In genomic region chr6:146981249-146981835, GRCm38 (mm10) we compare ENCODE assay signal across 22 mouse cellular contexts. TPM values are rescaled to one million over a fixed set of nuclear protein-coding genes. Genes with fewer than 3 reads are reported as not detected.
DNase-seq lines count a peak whose midpoint lies in the region; ATAC-seq and TF ChIP-seq lines count a peak whose summit lies in the region.
"Had no signal": no experiment of that assay in that cellular context is flagged by ENCODE, and none has a peak within 500 bp of the region (broad histone marks: within the 10 kb centered on the region; RNA-seq: fewer than 3 reads in every experiment).

No protein-coding gene starts in this region.

- 0 out of 2 replicates have a peak, but pooled peaks have one; percentile 8 for TF ChIP-seq EP300 in ES-Bruce4 (IDR thresholded peaks at IDR 0.05; ENCODE audit: insufficient read depth, low read depth, low read length)

- no peak overlapping the region for H3K4me3 ChIP-seq in hindbrain, embryonic 16.5 days (ENCODE audit: low read length)
- H3K4me3 ChIP-seq in hindbrain, embryonic 11.5 days (ENCODE audit: low read depth, low read length): no peak overlapping the region
- no peak overlapping the region for H3K4me3 ChIP-seq in ES-Bruce4 (ENCODE audit: low read depth, low read length)
- no peak overlapping the region for H3K4me3 ChIP-seq in embryonic facial prominence, embryonic 15.5 days (replicated peaks)
- H3K4me3 ChIP-seq in forebrain, embryonic 15.5 days: no peak overlapping the region
- H3K4me3 ChIP-seq: intestine, embryonic 15.5 days; limb, embryonic 10.5 days had no signal

- H3K4me1 ChIP-seq in hindbrain, embryonic 16.5 days (ENCODE audit: control insufficient read depth, insufficient read depth, low read depth, low read length): no peaks in the 10 kb centered on the region
- no peaks in the 10 kb centered on the region for H3K4me1 ChIP-seq in hindbrain, embryonic 11.5 days (replicated peaks; ENCODE audit: control insufficient read depth, insufficient read depth, low read length)
- H3K4me1 ChIP-seq in ES-Bruce4 (ENCODE audit: control insufficient read depth, insufficient read depth, low read length): peaks cover 2% of the 10 kb centered on the region
- H3K4me1 ChIP-seq in embryonic facial prominence, embryonic 15.5 days: peaks cover 11% of the 10 kb centered on the region; the same call in 1 of the 2 replicates
- peaks cover 18% of the 10 kb centered on the region for H3K4me1 ChIP-seq in forebrain, embryonic 15.5 days

- no peak overlapping the region for H3K4me2 ChIP-seq in hindbrain, embryonic 16.5 days (ENCODE audit: low read length)
- no peak overlapping the region for H3K4me2 ChIP-seq in hindbrain, embryonic 11.5 days (replicated peaks; ENCODE audit: low read depth, low read length)
- H3K4me2 ChIP-seq in embryonic facial prominence, embryonic 15.5 days (replicated peaks): no peak overlapping the region
- no peak overlapping the region for H3K4me2 ChIP-seq in forebrain, embryonic 15.5 days (replicated peaks)
- H3K4me2 ChIP-seq: intestine, embryonic 15.5 days had no signal

- no peak for TF ChIP-seq POLR2A in ES-Bruce4 (IDR thresholded peaks at IDR 0.05; ENCODE audit: insufficient read depth, low read length)

- DNase-seq in hindbrain, embryonic 11.5 days (ENCODE audit: low spot score): no peak
- DNase-seq in cerebellum, adult 11-12 months: no peak
- no peak for DNase-seq in embryo, embryonic 10 days (ENCODE audit: low spot score)
- DNase-seq in right cerebral cortex, postnatal 36 days (ENCODE audit: low spot score in 2 of 2): no peak
- DNase-seq: adrenal gland, adult 2 months; B cell, adult 2 months; cerebellum, adult 2 months; cerebellum, postnatal 25 days; embryo, embryonic 11 days; kidney, adult 8-10 months; kidney, postnatal 10 days; thymus, postnatal 14 days had no signal

- no peak overlapping the region for H3K9ac ChIP-seq in hindbrain, embryonic 16.5 days (ENCODE audit: low read depth, low read length)
- H3K9ac ChIP-seq in hindbrain, embryonic 11.5 days (ENCODE audit: low read depth, low read length): no peak overlapping the region
- no peak overlapping the region for H3K9ac ChIP-seq in ES-Bruce4 (ENCODE audit: low read depth, poor library complexity, severe bottlenecking)
- H3K9ac ChIP-seq in embryonic facial prominence, embryonic 15.5 days: no peak overlapping the region
- no peak overlapping the region for H3K9ac ChIP-seq in forebrain, embryonic 15.5 days (replicated peaks)
- H3K9ac ChIP-seq: intestine, embryonic 15.5 days had no signal

- H3K9me3 ChIP-seq in hindbrain, embryonic 16.5 days (ENCODE audit: control insufficient read depth, low read length): no peaks in the 10 kb centered on the region
- H3K9me3 ChIP-seq in hindbrain, embryonic 11.5 days (ENCODE audit: control insufficient read depth, low read length): no peaks in the 10 kb centered on the region
- H3K9me3 ChIP-seq in ES-Bruce4 (replicated peaks; ENCODE audit: control insufficient read depth, insufficient read depth, low read length, poor library complexity, severe bottlenecking): no peaks in the 10 kb centered on the region
- H3K9me3 ChIP-seq in embryonic facial prominence, embryonic 15.5 days (replicated peaks): no peaks in the 10 kb centered on the region
- no peaks in the 10 kb centered on the region for H3K9me3 ChIP-seq in forebrain, embryonic 15.5 days
- H3K9me3 ChIP-seq: intestine, embryonic 15.5 days; limb, embryonic 10.5 days had no signal

- H3K27me3 ChIP-seq in hindbrain, embryonic 16.5 days (replicated peaks; ENCODE audit: control insufficient read depth, insufficient read depth, low read length): no peaks in the 10 kb centered on the region
- no peaks in the 10 kb centered on the region for H3K27me3 ChIP-seq in hindbrain, embryonic 11.5 days (ENCODE audit: control insufficient read depth, insufficient read depth, low read length)
- no peaks in the 10 kb centered on the region for H3K27me3 ChIP-seq in ES-Bruce4 (ENCODE audit: control insufficient read depth, insufficient read depth, low read length, poor library complexity, severe bottlenecking)
- H3K27me3 ChIP-seq in embryonic facial prominence, embryonic 15.5 days: no peaks in the 10 kb centered on the region
- no peaks in the 10 kb centered on the region for H3K27me3 ChIP-seq in forebrain, embryonic 15.5 days
- H3K27me3 ChIP-seq: CH12.LX; intestine, embryonic 15.5 days had no signal

- peak; percentile 69 for ATAC-seq in hindbrain, embryonic 16.5 days
- ATAC-seq in hindbrain, embryonic 11.5 days (ENCODE audit: low FRiP score): no peak
- ATAC-seq in embryonic facial prominence, embryonic 15.5 days (ENCODE audit: insufficient number of reproducible peaks, low FRiP score, low TSS enrichment, low read depth): 0 out of 2 replicates have a peak, but pooled peaks have one; percentile 16
- ATAC-seq in forebrain, embryonic 15.5 days (replicated peaks): peak; percentile 81
- ATAC-seq: intestine, embryonic 15.5 days had no signal

- TF ChIP-seq CTCF in ES-Bruce4 (IDR thresholded peaks at IDR 0.05; ENCODE audit: low read depth, low read length): no peak

- H3K36me3 ChIP-seq in hindbrain, embryonic 16.5 days (ENCODE audit: control insufficient read depth, insufficient read depth, low read length): no peaks in the 10 kb centered on the region
- H3K36me3 ChIP-seq in hindbrain, embryonic 11.5 days (ENCODE audit: control insufficient read depth, insufficient read depth, low read length): no peaks in the 10 kb centered on the region
- H3K36me3 ChIP-seq in ES-Bruce4 (ENCODE audit: control insufficient read depth, insufficient read depth, low read length, poor library complexity, severe bottlenecking): no peaks in the 10 kb centered on the region
- peaks cover 18% of the 10 kb centered on the region; the same call in 1 of the 2 replicates for H3K36me3 ChIP-seq in embryonic facial prominence, embryonic 15.5 days
- no peaks in the 10 kb centered on the region for H3K36me3 ChIP-seq in forebrain, embryonic 15.5 days
- H3K36me3 ChIP-seq: intestine, embryonic 15.5 days had no signal

- WGBS in hindbrain, embryonic 16.5 days: 19% methylated on average over 1 of the region's 1 CpGs
- WGBS in hindbrain, embryonic 11.5 days: 46% methylated on average over 1 of the region's 1 CpGs
- 58% methylated on average over 1 of the region's 1 CpGs for WGBS in embryonic facial prominence, embryonic 15.5 days
- 0% methylated on average over 1 of the region's 1 CpGs for WGBS in forebrain, embryonic 15.5 days

- H3K27ac ChIP-seq in hindbrain, embryonic 16.5 days (ENCODE audit: low read depth, low read length): no peak overlapping the region
- H3K27ac ChIP-seq in hindbrain, embryonic 11.5 days (ENCODE audit: low read depth, low read length): no peak overlapping the region
- H3K27ac ChIP-seq in ES-Bruce4 (ENCODE audit: insufficient read depth, low read length): no peak overlapping the region
- H3K27ac ChIP-seq in embryonic facial prominence, embryonic 15.5 days (replicated peaks): no peak overlapping the region
- no peak overlapping the region for H3K27ac ChIP-seq in forebrain, embryonic 15.5 days (replicated peaks)
- H3K27ac ChIP-seq: intestine, embryonic 15.5 days; limb, embryonic 10.5 days; macrophage had no signal

RNA-seq across cellular contexts. Expression of gene 1700034J05Rik, which starts 27.1 kb away (rescaled TPM):
- polyA plus RNA-seq in hindbrain, embryonic 16.5 days (2015; fragmentation: Nextera tagmentation; extraction: Ambion mirVana): 0.05 TPM in 1 of 2 replicates, not detected in the other
- polyA plus RNA-seq in hindbrain, embryonic 11.5 days (2014; fragmentation: Nextera tagmentation; extraction: Ambion mirVana): 0.20 and 0.46 TPM in 2 replicates
- polyA plus RNA-seq in ES-Bruce4 (2011; ENCODE audit: insufficient read depth, insufficient read length, low read depth, missing spikeins): not detected in 2 replicates
- 0.16 and 0.39 TPM in 2 replicates for polyA plus RNA-seq in embryonic facial prominence, embryonic 15.5 days (2015; fragmentation: Nextera tagmentation; extraction: Ambion mirVana)
- not detected in 2 replicates for polyA plus RNA-seq in forebrain, embryonic 15.5 days (2015; fragmentation: Nextera tagmentation; extraction: Ambion mirVana)
- polyA plus RNA-seq: adrenal gland, adult 2 months; cerebellum, adult 2 months; liver, adult 2 months; macrophage; small intestine, adult 2 months had no signal

RNA-seq across cellular contexts. Expression of gene Rep15, which starts 51.0 kb away (rescaled TPM):
- polyA plus RNA-seq in hindbrain, embryonic 16.5 days (2015; fragmentation: Nextera tagmentation; extraction: Ambion mirVana): 0.54 and 0.82 TPM in 2 replicates
- 0.46 and 0.98 TPM in 2 replicates for polyA plus RNA-seq in hindbrain, embryonic 11.5 days (2014; fragmentation: Nextera tagmentation; extraction: Ambion mirVana)
- polyA plus RNA-seq in ES-Bruce4 (2011; ENCODE audit: insufficient read depth, insufficient read length, low read depth, missing spikeins): 0.53 and 0.72 TPM in 2 replicates
- polyA plus RNA-seq in embryonic facial prominence, embryonic 15.5 days (2015; fragmentation: Nextera tagmentation; extraction: Ambion mirVana): 1.1 and 1.6 TPM in 2 replicates
- 0.66 and 0.75 TPM in 2 replicates for polyA plus RNA-seq in forebrain, embryonic 15.5 days (2015; fragmentation: Nextera tagmentation; extraction: Ambion mirVana)
